Mouse (Mus musculus) G1E (cell line): ENCODE results near the gene Mcu.

Source experiments
- CTCF ChIP-seq: IDR thresholded peaks from 2 replicates; pipeline ENCODE4 v1.5.1; 2012; ENCODE audit warnings: low read depth, low read length, inconsistent platforms, mixed read lengths
- POLR2AphosphoS5 ChIP-seq: IDR thresholded peaks from 2 replicates; pipeline ENCODE4 v1.6.1; 2012; ENCODE audit warnings: low read depth, low read length, inconsistent platforms; ENCODE audit not compliant: insufficient replicate concordance

DNA sequence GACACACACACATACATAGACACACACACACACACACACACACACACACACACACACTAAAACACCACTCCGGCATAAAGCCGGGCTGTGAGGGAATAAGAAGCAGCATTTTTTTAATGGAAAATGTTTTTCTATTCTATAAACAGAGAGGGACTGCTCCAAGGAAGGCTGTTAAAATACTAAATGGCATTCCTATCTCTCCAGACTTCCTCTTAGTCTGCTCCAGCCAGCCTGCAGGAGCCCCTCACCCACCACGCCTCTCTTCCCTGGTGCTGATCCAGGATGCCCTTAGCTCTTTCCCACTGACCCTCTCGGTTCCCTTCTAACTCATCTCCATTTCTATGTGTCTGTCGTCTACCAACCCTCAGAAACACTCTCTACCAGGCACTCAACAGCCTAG lies 44.5 kb downstream of the Mcu start:
- no peak for TF ChIP-seq CTCF
- TF ChIP-seq POLR2AphosphoS5, result no peak
